Mouse (Mus musculus) gastrocnemius, adult 18-20 months (tissue): Measurements from ENCODE around the gene Prrx1. TPM values are rescaled to one million over a fixed set of nuclear protein-coding genes. Genes with fewer than 3 reads are reported as not detected.

Experiments
- DNase-seq: peaks from one replicate; pipeline ENCODE4 v3.0.0; 2021; ENCODE audit warnings: low spot score
- total RNA-seq, 2 experiments: library from RNA; stranded (reverse); gene quantifications; 2 replicates each; pipeline ENCODE4 v1.2.3; 2021

The Prrx1 gene
- total RNA-seq, 2 experiments from 2014 or later = 43.6 to 51.3 TPM

- DNase-seq = peak; percentile 71
Measured at GRCm38 (mm10) chr1:163311861-163312811, 1.4 kb downstream of the Prrx1 start.

DNA sequence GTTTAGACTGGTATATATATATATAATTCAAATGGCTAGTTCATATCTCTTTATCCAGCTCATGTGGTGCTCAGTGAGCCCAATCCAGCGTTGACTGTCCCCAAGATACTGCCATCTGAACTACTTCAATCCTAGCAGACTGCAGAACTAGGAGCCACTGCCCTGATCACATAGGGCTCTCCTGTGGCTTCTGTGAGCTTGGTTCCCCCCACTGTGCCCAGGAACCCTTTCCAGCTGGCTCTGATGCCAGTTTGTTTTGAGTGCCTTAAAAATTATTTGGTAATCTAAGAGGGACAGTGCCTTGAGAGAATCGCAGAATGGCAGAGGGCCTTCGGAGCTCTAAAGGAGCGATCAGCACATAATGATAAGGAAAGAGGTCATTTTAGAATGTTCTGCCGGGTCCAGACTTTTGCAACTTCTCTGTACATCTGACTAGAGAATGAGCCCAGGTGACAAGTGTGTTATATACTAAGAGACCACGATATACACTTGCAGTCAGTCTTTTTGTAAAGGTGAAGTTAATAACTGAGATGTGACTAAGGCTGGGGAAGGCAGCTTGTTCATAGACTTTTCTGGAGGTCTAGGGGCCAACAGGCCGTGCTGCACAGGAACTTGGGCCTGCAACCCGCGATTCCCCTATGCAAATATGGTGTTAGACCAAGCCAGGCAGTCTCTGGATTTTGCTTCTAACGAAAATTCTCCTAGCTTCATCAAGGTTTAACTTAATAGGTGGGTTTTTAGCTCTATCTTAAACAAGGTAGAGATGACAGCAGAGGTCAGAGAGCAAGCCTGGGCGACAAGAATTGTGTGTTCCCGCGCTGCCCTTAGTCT, 2.3 kb downstream of the Prrx1 start:
- no peak for DNase-seq

GRCm38 (mm10) chr1:163310023-163310754, 3.3 kb downstream of the Prrx1 start:
- no peak for DNase-seq

GRCm38 (mm10) chr1:163309466-163309865, 4.0 kb downstream of the Prrx1 start:
- no peak for DNase-seq

- DNase-seq = no peak
Measured at GRCm38 (mm10) chr1:163308631-163309030, 4.9 kb downstream of the Prrx1 start.

DNA sequence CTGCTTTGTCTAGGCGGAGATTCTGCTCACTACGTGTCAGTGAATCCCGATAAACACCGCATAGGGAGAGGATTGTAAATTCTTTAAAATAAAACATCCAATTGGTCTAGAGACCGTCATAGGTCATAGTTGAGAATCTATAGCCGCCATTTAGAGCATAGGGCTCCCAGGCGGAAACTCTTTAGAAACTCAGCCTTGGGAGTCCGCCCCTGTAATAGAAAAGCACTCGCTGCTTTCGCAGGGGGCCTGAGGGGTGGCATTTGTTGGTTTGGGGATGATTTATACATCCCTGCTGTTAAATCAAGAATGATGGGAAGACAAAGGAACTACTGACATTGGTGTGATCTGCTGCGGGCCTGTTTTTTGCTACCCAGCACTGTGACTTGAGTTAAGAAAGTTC, 5.8 kb downstream of the Prrx1 start:
- DNase-seq = no peak

DNA sequence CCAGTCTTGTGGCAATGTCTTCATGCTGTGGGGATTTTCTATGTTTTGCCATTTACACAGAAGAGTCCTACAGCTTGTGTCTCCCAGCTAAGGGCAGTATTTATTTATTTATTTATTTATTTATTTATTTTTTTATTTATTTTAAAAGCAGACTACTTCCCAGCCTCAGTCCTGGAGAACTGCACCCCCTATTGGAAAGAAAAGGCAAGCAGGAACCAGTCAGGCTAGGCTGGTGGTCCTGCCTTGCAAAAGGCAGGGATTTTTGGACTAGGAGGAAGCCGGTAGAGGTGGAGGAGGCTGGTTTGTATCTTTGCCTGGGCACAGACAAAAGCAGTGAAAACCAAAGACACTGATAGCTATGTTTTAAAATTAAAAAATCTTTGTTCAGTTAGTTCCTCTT, 7.6 kb downstream of the Prrx1 start:
- DNase-seq = no peak

- DNase-seq = no peak
Measured at GRCm38 (mm10) chr1:163304837-163305236, 8.7 kb downstream of the Prrx1 start.

GRCm38 (mm10) chr1:163302292-163302691, 11.2 kb downstream of the Prrx1 start:
- DNase-seq = no peak

DNA sequence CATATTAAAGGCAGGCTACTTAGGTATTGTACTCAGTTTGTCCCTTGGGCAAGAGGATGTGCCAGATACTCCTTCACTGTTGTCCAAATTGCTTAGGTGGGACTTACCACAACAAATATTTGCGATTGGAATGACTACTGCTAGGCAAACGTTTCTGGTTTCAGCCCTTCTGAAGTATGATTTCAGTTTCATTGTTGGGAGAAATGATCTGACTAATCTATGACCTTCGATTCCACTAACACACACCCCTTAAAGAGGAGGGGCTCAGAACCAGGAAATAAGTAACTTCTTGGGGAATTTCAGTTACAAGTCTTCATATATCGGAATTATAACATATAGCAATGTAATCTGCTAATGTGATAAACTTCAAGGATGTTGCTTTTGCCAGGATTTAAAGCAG, 20.4 kb downstream of the Prrx1 start:
- no peak for DNase-seq

DNA sequence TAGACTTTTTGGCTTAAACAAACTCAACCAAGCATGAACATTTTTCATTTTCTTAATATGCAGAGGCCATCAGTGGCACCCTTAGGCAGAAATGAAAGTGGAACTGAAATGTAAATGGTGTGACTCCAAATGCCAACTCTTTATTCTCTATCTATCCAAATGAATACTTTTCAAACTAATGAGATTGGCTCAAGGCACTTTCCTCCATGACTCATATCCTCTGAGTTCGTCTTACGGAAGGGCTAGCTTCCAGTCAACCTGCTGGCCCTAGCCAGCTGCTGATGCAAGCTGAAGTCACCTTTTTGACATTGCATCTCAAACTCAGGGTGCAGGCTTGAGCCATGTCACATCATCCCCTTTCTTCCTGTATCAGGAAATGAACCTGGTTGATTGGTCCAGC, 21.6 kb downstream of the Prrx1 start:
- DNase-seq = peak; percentile 50

GRCm38 (mm10) chr1:163289131-163289530, 24.4 kb downstream of the Prrx1 start:
- DNase-seq = no peak

DNA sequence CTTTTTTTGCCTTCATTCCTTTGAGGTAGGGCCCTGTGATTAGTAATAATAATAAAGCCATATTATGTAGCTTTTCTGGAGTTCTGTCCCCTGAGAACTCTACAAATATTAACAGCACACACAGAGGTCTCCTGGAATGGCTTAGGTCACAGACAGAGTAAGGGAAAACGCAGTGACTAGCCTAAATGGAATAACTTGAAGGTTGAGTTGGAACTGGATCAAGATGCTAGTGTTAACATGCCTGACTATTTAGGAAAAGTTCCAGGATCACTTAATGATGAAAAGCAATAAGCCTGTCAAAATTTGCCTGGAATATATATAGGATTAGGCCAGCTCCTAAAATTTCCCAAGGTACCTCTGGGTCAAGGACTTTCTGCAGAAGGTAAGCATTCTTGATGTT, 28.0 kb downstream of the Prrx1 start:
- no peak for DNase-seq

DNA sequence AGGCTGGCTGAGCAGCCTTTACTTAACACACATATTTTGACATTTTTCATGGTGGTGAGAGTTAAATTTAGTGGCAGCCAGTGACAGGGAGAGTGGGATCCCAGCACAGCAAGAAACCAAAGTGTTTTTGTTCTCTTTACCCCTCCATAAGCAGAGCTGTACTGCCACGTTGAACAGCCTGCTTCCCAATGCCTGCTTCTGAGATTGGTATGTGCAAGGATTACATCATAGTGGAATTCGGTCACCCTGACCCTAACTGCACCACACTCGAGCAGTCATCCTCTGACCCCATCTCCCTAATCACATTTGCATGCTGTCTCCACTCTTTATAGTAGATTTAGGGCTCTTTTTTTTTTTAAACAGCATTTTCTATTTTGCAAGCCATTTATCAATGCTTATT, 28.4 kb downstream of the Prrx1 start:
- no peak for DNase-seq

- DNase-seq = no peak
Measured at GRCm38 (mm10) chr1:163283980-163284635, 29.4 kb downstream of the Prrx1 start.

GRCm38 (mm10) chr1:163281450-163282198, 31.9 kb downstream of the Prrx1 start:
- peak; percentile 64 for DNase-seq

DNA sequence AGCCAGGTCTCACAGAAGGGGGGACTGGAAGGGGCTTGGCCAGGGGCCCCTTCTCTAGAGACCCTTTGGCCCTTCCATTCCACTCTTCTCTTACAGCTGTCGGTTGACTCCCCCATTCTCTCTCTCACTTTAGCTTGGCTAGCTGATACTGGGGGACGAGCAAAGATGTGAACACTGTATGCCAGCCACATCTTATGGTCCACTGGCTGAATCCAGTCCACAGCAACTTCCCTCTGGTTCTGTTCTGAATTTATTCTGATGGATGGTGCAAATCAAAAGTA, 32.7 kb downstream of the Prrx1 start:
- no peak for DNase-seq

DNA sequence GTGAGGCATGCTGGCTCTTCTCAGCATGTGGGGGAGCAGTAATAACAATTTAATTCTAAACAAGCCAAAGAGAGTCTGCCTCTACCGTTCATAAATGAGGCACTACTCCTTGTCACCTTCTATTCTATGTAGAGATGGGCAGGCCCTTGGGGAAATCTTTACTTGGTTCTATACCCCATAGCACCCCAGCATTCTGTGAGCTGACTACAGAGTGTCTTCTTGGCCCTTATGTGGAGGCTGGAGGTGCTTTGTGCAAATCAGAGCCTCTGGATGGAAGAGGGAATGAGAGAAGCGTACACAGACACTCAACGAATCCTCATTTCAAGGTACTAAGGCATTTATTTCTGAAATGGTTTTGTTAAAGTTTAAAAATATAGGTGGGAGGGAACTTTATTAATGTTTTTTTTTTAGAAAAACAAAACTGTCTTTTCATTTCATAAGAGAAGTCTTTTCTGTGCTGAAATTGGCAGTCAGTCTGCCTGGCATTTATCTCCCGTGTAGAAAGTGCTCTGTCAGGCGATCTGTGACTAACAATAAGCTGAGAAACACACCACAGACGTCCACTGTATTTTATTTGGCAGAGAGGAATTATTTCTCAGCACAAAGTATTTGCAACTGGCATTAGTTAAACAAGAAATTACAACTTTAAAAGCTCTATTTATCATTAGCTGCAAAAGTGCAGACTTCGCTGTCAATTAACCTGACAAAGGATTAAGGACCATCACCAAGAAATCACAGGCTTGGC, 33.2 kb downstream of the Prrx1 start:
- DNase-seq = no peak

- no peak for DNase-seq
Measured at GRCm38 (mm10) chr1:163277069-163277468, 36.4 kb downstream of the Prrx1 start.

DNA sequence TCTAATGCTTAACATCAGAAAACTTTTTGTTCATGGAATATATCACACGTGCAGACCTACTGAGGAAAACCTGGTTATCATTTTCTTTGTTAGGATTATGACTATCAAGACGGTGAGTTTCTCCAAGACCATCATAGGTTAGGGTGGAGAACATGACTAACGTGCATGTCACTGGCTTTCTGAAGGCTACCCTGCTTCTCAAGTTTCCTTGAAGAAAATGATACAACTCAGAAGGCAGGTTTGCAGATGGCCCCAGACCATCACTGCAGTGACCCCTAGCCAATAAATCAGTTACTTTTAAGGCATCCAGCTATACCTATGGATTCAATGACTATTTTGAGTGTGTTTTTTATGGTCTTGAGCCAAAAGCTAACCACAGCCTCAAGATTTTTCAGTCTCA, 38.6 kb downstream of the Prrx1 start:
- DNase-seq = no peak
